Mouse (Mus musculus) cerebellum, adult 2 months (tissue): ENCODE results near the gene Pygm.

Experiments used
- CTCF ChIP-seq: fragments of 200-500 bp; IDR thresholded peaks from 2 replicates; pipeline ENCODE4 v1.5.1; 2011; ENCODE audit warnings: low read depth, mild to moderate bottlenecking, control low read depth, low read length, moderate library complexity, borderline replicate concordance; ENCODE audit not compliant: insufficient read depth
- POLR2A ChIP-seq: fragments of 200-500 bp; IDR thresholded peaks from 2 replicates; pipeline ENCODE4 v1.6.1; 2011; ENCODE audit warnings: low read length, control low read depth, borderline replicate concordance; ENCODE audit not compliant: insufficient read depth

DNA sequence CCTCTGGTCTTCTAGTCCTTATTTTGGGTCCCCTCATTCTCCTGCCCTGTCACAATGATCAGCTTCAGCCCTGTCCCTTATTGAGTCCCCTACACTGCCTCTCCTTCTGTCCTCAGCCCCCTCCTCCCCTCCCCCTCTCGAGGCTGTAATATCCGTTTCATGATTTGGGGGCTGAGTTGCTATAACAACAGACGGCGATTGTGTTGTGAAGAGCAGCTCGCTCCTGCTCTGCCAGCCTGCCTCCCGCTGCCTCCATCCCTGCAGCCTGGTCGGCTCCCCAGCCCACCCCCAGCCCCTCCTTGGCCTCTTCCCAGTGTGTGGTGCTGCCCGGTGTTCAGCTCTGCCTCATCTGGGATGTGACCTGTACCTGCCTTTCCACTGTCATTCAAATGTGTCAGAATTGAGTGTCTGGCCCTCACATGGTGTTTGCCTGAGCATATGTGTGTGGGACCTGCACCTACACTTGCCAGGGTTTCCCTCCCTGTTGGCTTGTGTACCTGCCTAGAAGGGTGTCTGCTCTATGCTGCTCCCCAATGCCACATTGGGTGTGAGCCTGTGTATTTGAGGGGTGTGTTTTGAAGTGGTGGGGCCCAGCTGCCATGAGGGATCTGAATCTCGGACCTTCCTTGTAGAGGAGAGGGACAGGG lies 32.0 kb downstream of the Pygm start:
- TF ChIP-seq CTCF (no peak), POLR2A (no peak)
